Mouse (Mus musculus) erythroblast, embryonic 14.5 days (primary cell): ENCODE data around the gene Slc37a4. TPM values are rescaled to one million over a fixed set of nuclear protein-coding genes. Genes with fewer than 3 reads are reported as not detected.
"Not testable (repeated sequence)": the region's sequence is repeated elsewhere in the genome, so short reads cannot be mapped to it uniquely, and the experiment has no call there.

ENCODE experiments used
- H3K27me3 ChIP-seq: 2 replicates; pipeline ENCODE4 v1.6.1; 2012; ENCODE audit warnings: inconsistent platforms; ENCODE audit not compliant: control insufficient read depth
- H3K36me3 ChIP-seq: 2 replicates; pipeline ENCODE4 v1.6.1; 2012; ENCODE audit warnings: mild to moderate bottlenecking, inconsistent platforms; ENCODE audit not compliant: control insufficient read depth
- H3K4me1 ChIP-seq: 2 replicates; pipeline ENCODE4 v1.6.1; 2012; ENCODE audit warnings: inconsistent platforms; ENCODE audit not compliant: control insufficient read depth
- H3K4me3 ChIP-seq: replicated peaks from 2 replicates; pipeline ENCODE3; 2012; ENCODE audit warnings: moderate library complexity, mild to moderate bottlenecking, inconsistent platforms
- H3K9me3 ChIP-seq: 2 replicates; pipeline ENCODE4 v1.6.1; 2012; ENCODE audit warnings: low read length, inconsistent platforms, mixed read lengths; ENCODE audit not compliant: control insufficient read depth
- GATA1 ChIP-seq: IDR thresholded peaks from 2 replicates; pipeline ENCODE4 v1.6.1; 2012; ENCODE audit warnings: low read length, inconsistent platforms, mixed read lengths
- TAL1 ChIP-seq: IDR thresholded peaks from 3 replicates; pipeline ENCODE4 v1.6.1; 2012; ENCODE audit warnings: low read length, inconsistent platforms, mixed read lengths
- polyA plus RNA-seq: library from polyadenylated mRNA; stranded (reverse); fragments of >175 nt; gene quantifications from 2 replicates; pipeline ENCODE4 v1.2.3, GENCODE M21; 2012

The Slc37a4 gene
- polyA plus RNA-seq, 1 experiment: 0.31 TPM

GRCm38 (mm10) chr9:44407752-44408097, 11.1 kb downstream of the Slc37a4 start:
- Histone ChIP-seq H3K9me3 (no peaks in the 10 kb centered on the region), H3K36me3 (peaks cover 73% of the 10 kb centered on the region), H3K4me3 (peak overlapping the region; percentile 66), H3K27me3 (no peaks in the 10 kb centered on the region), H3K4me1 (peaks cover 54% of the 10 kb centered on the region)
- TF ChIP-seq GATA1 (no peak), TAL1 (no peak)

DNA sequence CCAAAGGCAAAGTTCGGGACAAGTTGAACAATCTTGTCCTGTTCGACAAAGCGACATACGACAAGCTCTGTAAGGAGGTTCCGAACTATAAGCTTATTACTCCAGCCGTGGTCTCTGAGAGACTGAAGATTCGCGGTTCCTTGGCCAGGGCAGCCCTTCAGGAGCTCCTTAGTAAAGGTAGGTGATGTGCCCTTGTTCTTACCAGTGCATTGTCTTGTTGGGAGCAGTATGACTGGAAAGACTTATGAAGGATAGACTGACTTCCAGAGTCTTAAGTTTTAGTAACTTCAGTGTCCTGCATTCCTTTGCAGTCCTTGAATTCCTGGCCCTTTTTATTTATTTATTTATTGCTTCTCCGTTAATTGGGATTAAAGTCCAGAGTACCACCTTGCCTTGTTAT, 12.0 kb downstream of the Slc37a4 start:
- peak overlapping the region; percentile 66 for H3K4me3 ChIP-seq
- H3K27me3 ChIP-seq, H3K9me3 ChIP-seq: not testable (repeated sequence)
- H3K36me3 ChIP-seq: peaks cover 74% of the 10 kb centered on the region
- peaks cover 61% of the 10 kb centered on the region for H3K4me1 ChIP-seq

- Histone ChIP-seq H3K36me3 (peaks cover 70% of the 10 kb centered on the region), H3K4me1 (peaks cover 57% of the 10 kb centered on the region), H3K9me3 (no peaks in the 10 kb centered on the region), H3K4me3 (no peak overlapping the region), H3K27me3 (no peaks in the 10 kb centered on the region)
- TF ChIP-seq TAL1 (no peak), GATA1 (no peak)
These were observed 14.1 kb downstream of the Slc37a4 start for GRCm38 (mm10) chr9:44410647-44411336.

- H3K27me3 ChIP-seq: no peaks in the 10 kb centered on the region
- no peaks in the 10 kb centered on the region for H3K9me3 ChIP-seq
- TF ChIP-seq GATA1: no peak
- TF ChIP-seq TAL1: no peak
- H3K4me3 ChIP-seq: no peak overlapping the region
- H3K4me1 ChIP-seq: peaks cover 58% of the 10 kb centered on the region
- H3K36me3 ChIP-seq: peaks cover 79% of the 10 kb centered on the region
These were observed 15.0 kb downstream of the Slc37a4 start for GRCm38 (mm10) chr9:44411601-44412130.

- peaks cover 79% of the 10 kb centered on the region for H3K36me3 ChIP-seq
These were observed 15.7 kb downstream of the Slc37a4 start for GRCm38 (mm10) chr9:44412306-44412705.

DNA sequence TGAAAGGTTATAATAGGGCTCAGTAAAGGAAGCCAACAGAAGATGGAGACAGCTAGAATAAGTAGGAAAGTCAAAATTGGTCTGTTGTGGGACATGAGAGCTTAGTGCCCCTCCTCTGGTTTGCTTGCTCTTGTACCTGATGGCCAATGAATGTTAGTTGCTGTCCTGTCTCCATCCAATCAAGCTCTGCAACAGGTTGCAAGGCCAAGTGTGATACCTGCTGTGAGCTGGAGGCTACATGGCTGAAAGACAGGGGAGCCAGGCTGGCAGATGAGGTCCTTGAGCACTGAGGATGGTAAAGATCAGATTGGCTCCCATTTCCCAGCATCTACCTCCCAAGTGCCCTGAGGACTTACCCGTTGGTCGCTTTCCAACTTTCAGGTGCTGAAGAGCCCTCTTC, 16.1 kb downstream of the Slc37a4 start:
- H3K36me3 ChIP-seq: peaks cover 79% of the 10 kb centered on the region

More at GRCm38 (mm10) chr9:44412306-44412705, 15.7 kb downstream of the Slc37a4 start:
- no peaks in the 10 kb centered on the region for H3K27me3 ChIP-seq
- peaks cover 61% of the 10 kb centered on the region for H3K4me1 ChIP-seq
- TF ChIP-seq GATA1: no peak
- TF ChIP-seq TAL1: no peak
- no peaks in the 10 kb centered on the region for H3K9me3 ChIP-seq
- H3K4me3 ChIP-seq: no peak overlapping the region

GRCm38 (mm10) chr9:44417156-44417891, 20.7 kb downstream of the Slc37a4 start:
- Histone ChIP-seq H3K36me3 (peaks cover 40% of the 10 kb centered on the region), H3K4me1 (peaks cover 41% of the 10 kb centered on the region), H3K4me3 (peak overlapping the region; percentile 78), H3K9me3 (no peaks in the 10 kb centered on the region), H3K27me3 (no peaks in the 10 kb centered on the region)
- no peak for TF ChIP-seq TAL1
- no peak for TF ChIP-seq GATA1

More for the DNA sequence above, 16.1 kb downstream of the Slc37a4 start:
- no peak overlapping the region for H3K4me3 ChIP-seq
- H3K9me3 ChIP-seq: no peaks in the 10 kb centered on the region
- H3K27me3 ChIP-seq: no peaks in the 10 kb centered on the region
- H3K4me1 ChIP-seq: peaks cover 66% of the 10 kb centered on the region
- no peak for TF ChIP-seq GATA1
- no peak for TF ChIP-seq TAL1

GRCm38 (mm10) chr9:44417892-44418363, 21.3 kb downstream of the Slc37a4 start:
- Histone ChIP-seq H3K36me3 (peaks cover 34% of the 10 kb centered on the region), H3K4me1 (peaks cover 36% of the 10 kb centered on the region), H3K27me3 (no peaks in the 10 kb centered on the region), H3K4me3 (peak overlapping the region; percentile 78), H3K9me3 (no peaks in the 10 kb centered on the region)
- TF ChIP-seq GATA1 (no peak), TAL1 (no peak)

DNA sequence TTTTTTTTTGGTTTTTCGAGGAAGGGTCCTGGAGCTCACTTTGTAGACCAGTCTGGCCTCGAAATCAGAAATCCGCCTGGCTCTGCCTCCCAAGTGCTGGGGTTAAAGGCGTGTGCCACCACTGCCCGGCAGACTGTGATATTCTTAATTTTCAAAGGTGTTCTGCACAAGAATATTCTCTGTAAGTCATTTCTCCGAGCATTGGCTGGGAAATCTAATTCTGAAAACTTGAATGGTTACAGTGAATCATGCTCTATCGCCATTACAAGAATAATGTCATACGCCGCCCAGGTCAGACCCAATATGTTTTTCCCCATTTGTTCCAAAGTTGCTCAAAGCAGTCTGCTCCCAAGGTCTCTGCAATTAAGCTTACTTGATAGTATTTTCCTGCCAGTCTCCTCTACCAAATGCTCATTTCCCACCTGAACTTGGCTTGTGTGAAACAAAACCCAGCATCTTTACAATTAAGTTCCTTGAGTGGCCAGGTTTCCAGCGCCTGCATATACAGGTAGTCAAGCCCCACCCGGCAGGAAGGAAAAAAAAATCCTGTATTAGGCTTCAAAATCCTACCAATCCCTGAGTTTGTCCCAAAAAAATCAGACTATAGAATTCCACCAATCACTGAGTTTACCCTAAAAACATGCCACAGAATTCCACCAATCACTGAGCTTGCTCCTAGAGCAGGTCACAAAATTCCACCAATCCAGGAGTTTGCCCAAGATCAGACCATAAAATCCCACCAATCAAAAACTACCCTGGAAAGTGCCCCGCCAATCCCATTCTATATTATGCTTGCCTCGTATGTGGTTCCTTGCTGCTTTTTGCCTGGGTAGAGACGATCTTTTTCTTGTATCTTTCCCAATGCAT, 22.1 kb downstream of the Slc37a4 start, which contains the start of gene Ccdc84:
Ccdc84 (minus strand) TSS at position 51 of the 867 bp plus-strand sequence.
- TF ChIP-seq TAL1: no peak
- no peak for TF ChIP-seq GATA1
- peaks cover 25% of the 10 kb centered on the region for H3K36me3 ChIP-seq
- no peaks in the 10 kb centered on the region for H3K27me3 ChIP-seq
- peak within 1 kb of the TSS; percentile 78 for H3K4me3 ChIP-seq
- H3K9me3 ChIP-seq: no peaks in the 10 kb centered on the region
- H3K4me1 ChIP-seq: peaks cover 31% of the 10 kb centered on the region

- H3K9me3 ChIP-seq, H3K27me3 ChIP-seq, H3K4me3 ChIP-seq: not testable (repeated sequence)
- peaks cover 30% of the 10 kb centered on the region for H3K4me1 ChIP-seq
- H3K36me3 ChIP-seq: peaks cover 16% of the 10 kb centered on the region
These were observed 23.1 kb downstream of the Slc37a4 start for GRCm38 (mm10) chr9:44419730-44420129.
